Mouse (Mus musculus): ENCODE results near the gene Syne2. TPM values are rescaled to one million over a fixed set of nuclear protein-coding genes. Genes with fewer than 3 reads are reported as not detected.

Gene Syne2
- polyA plus RNA-seq, 1 experiment: 82.0 TPM

DNA sequence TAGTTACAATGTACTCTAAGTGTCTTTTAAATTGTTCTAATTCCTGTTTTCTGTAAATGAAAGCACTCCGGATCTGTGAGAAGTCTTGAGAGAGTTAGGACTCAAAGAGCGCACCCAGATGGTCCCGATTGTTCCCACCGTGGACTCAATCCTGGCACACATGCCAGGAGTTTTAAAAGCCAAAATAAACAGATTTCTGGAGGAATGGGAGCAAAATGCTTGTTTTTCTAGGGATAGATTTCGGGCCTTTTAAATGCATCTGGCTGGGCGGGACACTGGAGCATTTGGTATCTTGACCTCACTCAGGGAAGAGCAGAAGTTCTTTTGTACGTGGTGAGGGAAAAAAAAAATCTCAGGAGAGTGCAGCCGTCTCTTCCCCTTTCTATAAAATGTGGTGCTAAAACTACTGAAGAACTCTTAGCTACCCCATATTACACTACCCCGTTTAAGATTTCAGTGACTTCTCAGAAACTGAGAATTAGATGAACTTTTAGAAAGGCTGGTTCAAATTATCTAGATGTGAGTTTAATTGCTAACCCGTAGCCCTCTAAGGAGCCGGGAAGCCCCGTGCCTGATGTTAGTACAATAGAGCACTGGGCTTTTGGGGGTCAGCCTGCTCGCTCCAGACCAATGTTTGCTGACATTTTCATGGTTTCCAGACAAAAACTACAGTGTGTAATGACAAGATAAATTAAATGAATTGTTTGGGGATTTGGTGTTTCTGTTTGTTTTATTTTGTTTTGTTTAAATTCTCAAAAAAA, 255.3 kb downstream of the Syne2 start:
- no peak for DNase-seq
- Histone ChIP-seq H3K4me3 (replicated peaks; ENCODE audit: extremely low read depth, low read depth, low read length) (peak overlapping the region; percentile 25), H3K4me1 (ENCODE audit: control insufficient read depth, insufficient read depth, low read length) (no peaks in the 10 kb centered on the region)
- 55% methylated on average over 13 of the region's 13 CpGs for WGBS
- TF ChIP-seq CTCF (IDR thresholded peaks at IDR 0.05; ENCODE audit: insufficient read depth, low read length) (no peak), POLR2A (IDR thresholded peaks at IDR 0.05; ENCODE audit: borderline replicate concordance, extremely low read depth, low read depth, low read length) (no peak)

DNA sequence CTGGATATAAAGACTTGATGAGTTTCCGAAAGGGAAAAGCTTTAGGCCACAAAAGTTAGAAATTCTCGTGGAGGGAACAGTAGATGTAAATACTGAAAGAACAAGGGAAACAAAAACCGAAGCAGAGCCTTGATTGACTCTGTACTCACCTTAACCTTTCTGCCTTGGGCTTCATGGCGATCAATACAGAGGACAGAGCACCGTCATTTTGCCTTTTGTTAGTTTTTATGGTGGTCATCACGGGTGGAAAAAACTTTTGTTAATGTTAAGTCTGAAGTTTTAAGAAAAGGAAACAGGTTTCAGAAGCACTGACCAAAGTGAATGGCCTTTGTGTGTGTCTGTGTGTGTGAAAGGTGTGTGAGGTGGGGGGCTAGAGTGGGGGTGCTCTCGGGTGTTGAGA, 256.0 kb downstream of the Syne2 start:
- 75% methylated on average over 7 of the region's 7 CpGs for WGBS
- DNase-seq: no peak
- Histone ChIP-seq H3K4me3 (replicated peaks; ENCODE audit: extremely low read depth, low read depth, low read length) (no peak overlapping the region), H3K4me1 (ENCODE audit: control insufficient read depth, insufficient read depth, low read length) (no peaks in the 10 kb centered on the region)
- TF ChIP-seq POLR2A (IDR thresholded peaks at IDR 0.05; ENCODE audit: borderline replicate concordance, extremely low read depth, low read depth, low read length) (no peak), CTCF (IDR thresholded peaks at IDR 0.05; ENCODE audit: insufficient read depth, low read length) (no peak)

DNA sequence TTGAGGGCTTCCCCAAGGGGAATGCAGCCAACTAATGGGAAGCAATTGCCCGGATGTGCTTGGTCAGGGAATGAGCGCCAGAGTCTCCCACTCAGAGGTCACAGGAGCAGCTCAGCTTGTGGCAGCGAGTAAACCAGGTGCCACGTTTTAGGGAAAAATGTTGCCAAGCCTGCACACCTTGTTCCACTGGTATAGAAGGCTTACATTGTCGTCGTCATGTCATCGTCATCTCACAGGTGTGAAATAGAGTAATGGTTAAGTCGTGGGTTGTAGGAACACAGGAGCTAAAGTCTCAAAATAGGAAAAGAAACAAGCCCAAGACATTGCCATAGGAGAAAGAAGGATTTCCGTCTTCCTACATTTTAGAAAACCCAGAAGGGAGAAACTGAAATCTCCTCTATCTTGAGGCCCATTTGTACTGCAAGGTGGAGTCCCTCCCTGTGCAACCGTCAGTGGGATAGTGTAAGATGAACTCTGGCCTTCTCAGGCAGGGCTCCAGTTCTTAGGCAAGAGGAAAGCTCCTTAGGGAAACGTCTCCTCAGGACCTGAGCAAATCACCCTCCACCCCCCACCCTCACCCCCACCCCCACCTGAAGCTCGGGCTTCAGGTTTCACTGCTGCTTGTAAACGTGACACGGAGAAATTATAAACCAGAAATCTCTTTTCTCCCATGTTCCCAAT, 263.1 kb downstream of the Syne2 start:
- 47% methylated on average over 14 of the region's 14 CpGs for WGBS
- no peak for TF ChIP-seq POLR2A (IDR thresholded peaks at IDR 0.05; ENCODE audit: borderline replicate concordance, extremely low read depth, low read depth, low read length)
- no peak for TF ChIP-seq CTCF (IDR thresholded peaks at IDR 0.05; ENCODE audit: insufficient read depth, low read length)
- no peak overlapping the region for H3K4me3 ChIP-seq (replicated peaks; ENCODE audit: extremely low read depth, low read depth, low read length)
- H3K4me1 ChIP-seq (ENCODE audit: control insufficient read depth, insufficient read depth, low read length): no peaks in the 10 kb centered on the region
- no peak for DNase-seq

DNA sequence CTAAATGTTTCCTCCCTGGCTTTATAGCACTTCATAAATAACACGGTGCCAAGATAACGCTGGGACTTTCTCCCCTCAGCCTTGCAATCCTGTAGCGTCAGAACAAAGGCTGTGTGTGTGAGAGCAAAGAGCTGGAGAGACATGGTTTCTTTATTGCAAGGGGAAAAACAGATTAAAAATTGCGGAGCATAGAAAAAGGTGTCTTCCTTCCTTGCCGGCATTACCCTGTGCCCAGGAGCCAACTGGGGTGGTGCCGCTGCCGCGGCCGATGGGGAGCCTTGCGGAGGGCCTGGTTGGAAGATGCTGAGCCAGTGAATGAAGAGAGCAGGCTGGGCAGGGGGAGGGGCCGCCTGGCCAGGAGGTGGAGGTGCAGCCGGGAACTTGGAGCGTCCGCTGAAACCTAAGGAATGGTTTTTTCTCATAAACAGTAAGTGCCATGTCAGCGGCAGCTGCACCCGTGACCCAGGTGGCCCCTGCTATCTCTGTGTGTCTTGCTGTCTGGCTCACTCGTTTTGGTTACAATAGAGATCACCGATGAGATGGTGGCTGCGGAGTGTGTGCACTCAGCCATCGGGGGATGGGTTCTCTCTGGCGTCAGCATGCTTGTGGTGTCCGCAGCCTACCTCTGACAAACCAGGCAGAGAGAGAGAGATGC, 263.8 kb downstream of the Syne2 start:
- DNase-seq: no peak
- H3K4me3 ChIP-seq (replicated peaks; ENCODE audit: extremely low read depth, low read depth, low read length): no peak overlapping the region
- TF ChIP-seq CTCF (IDR thresholded peaks at IDR 0.05; ENCODE audit: insufficient read depth, low read length): no peak
- no peak for TF ChIP-seq POLR2A (IDR thresholded peaks at IDR 0.05; ENCODE audit: borderline replicate concordance, extremely low read depth, low read depth, low read length)
- H3K4me1 ChIP-seq (ENCODE audit: control insufficient read depth, insufficient read depth, low read length): no peaks in the 10 kb centered on the region
- 45% methylated on average over 22 of the region's 22 CpGs for WGBS

DNA sequence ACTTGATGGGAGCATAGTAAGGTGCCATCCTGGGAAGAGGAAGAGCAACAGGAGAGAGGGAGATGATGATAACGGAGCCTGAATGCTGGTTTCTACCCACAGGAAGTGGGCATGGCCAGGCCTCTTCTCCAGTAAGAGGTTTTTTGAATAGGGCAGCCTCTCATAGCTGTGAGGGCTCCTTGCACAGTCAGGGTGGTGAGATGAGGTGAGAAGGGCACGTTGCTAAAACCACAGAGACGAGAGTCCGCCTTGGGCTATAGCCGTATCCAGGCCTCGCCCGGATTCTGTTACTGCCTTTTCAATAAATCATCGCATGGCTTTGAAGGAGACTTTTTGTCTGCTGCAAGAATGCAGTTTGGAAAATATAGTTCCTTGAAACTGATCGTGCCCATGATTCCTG, 267.1 kb downstream of the Syne2 start:
- no peak overlapping the region for H3K4me3 ChIP-seq (replicated peaks; ENCODE audit: extremely low read depth, low read depth, low read length)
- no peak for DNase-seq
- TF ChIP-seq CTCF (IDR thresholded peaks at IDR 0.05; ENCODE audit: insufficient read depth, low read length): no peak
- TF ChIP-seq POLR2A (IDR thresholded peaks at IDR 0.05; ENCODE audit: borderline replicate concordance, extremely low read depth, low read depth, low read length): no peak
- WGBS: 61% methylated on average over 9 of the region's 9 CpGs
- H3K4me1 ChIP-seq (ENCODE audit: control insufficient read depth, insufficient read depth, low read length): no peaks in the 10 kb centered on the region; the same call in 1 of the 2 replicates

DNA sequence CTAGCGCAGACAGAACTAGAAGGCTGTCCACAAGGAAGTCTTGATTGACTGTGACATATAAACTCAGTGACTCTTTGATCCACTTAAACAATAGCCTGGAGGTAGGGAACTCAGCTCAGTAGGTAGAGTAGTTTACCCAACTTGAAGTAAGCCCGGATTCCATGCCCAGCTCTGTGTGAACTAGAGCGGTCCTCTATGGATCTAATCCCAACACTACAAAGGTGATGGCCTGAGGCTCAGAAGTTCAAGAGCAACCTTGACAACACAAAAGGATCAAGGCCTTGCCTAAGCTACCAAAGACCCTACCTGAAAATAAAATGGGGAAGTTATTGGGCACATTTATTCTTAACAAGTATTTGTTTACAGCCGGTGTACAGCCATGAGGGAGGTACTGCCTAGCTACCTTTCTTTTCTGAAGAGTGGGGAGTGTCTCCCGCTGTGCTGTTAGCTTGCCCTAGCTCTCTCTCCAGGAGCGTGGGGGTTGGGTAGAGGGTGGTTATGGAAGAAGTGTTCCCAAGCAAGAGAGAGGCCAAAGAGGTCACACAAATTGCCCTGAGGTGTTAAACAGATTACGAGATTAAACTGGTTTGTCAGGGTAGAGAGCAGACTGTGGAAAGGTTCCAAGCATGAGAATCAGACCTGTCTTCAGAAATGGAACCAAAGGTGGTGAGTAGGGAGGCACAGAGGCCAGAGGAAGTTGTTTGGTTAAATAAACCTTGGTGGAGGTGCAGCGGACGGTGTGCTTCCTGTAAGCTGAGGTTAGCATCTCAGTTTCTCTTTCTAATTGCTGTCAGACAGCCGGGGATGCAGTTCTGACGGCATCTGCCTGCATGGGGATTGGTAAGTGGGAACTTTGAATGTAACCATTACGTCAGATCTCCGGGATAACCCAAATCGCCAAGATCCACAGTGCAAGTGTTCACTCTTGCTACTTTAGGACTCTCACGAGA, 268.3 kb downstream of the Syne2 start:
- no peak for DNase-seq
- Histone ChIP-seq H3K4me3 (replicated peaks; ENCODE audit: extremely low read depth, low read depth, low read length) (no peak overlapping the region), H3K4me1 (ENCODE audit: control insufficient read depth, insufficient read depth, low read length) (no peaks in the 10 kb centered on the region; the same call in 1 of the 2 replicates)
- TF ChIP-seq CTCF (IDR thresholded peaks at IDR 0.05; ENCODE audit: insufficient read depth, low read length) (no peak), POLR2A (IDR thresholded peaks at IDR 0.05; ENCODE audit: borderline replicate concordance, extremely low read depth, low read depth, low read length) (no peak)
- WGBS: 64% methylated on average over 15 of the region's 15 CpGs

DNA sequence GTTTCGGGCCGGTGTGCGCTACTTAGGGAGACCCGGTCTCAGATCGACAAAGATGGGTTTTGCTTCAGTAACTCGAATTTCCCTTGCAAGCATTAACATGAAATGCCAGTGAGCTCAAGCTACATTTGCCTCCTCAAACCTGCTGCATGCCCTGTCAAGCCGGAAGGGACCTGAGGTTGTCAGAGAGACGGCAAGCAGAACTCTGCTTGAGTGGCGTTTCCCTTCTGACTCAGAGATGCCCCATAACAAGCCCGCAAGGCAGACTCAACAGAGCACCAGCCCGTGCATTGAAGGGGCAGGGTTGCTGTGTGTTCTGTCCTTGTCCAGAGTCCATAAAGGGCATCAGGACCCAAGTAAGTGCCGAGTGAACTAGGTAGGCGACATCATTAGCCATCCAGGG, 269.1 kb downstream of the Syne2 start:
- DNase-seq: no peak
- no peak overlapping the region for H3K4me3 ChIP-seq (replicated peaks; ENCODE audit: extremely low read depth, low read depth, low read length)
- no peaks in the 10 kb centered on the region; the same call in 1 of the 2 replicates for H3K4me1 ChIP-seq (ENCODE audit: control insufficient read depth, insufficient read depth, low read length)
- 79% methylated on average over 13 of the region's 13 CpGs for WGBS
- no peak for TF ChIP-seq CTCF (IDR thresholded peaks at IDR 0.05; ENCODE audit: insufficient read depth, low read length)
- TF ChIP-seq POLR2A (IDR thresholded peaks at IDR 0.05; ENCODE audit: borderline replicate concordance, extremely low read depth, low read depth, low read length): no peak

DNA sequence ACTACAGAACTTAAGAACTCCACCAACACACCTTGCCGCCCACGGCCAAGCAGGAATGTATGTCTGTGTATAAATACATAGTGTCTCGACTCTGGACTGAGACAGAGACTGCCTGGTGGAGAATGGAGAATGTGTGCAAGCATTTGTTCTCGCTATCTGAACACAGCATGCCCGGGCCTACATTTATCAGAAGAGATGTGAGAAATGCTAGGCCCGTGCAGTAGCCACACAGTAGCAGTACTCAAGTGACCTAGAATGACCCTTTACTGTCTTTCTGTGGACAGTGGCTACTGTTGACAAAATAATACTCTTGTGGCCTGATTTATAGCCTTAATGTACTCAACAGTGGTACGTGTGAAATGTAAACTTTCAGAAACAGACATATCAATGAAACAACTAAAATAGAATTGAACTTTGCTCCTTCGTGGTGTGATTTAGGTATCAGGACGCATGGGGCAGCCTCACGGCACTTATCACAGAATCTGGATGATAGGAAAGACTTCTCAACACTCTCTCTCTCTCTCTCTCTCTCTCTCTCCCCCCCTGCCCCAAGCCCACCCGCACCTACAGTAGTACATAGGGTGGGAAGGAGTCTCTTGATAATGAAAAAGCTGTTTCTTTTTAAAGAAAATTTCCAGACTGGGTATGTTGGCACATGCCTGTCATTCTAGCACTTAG, 275.0 kb downstream of the Syne2 start:
- DNase-seq: no peak
- Histone ChIP-seq H3K4me1 (ENCODE audit: control insufficient read depth, insufficient read depth, low read length) (no peaks in the 10 kb centered on the region), H3K4me3 (replicated peaks; ENCODE audit: extremely low read depth, low read depth, low read length) (no peak overlapping the region)
- 75% methylated on average over 11 of the region's 11 CpGs for WGBS
- no peak for TF ChIP-seq CTCF (IDR thresholded peaks at IDR 0.05; ENCODE audit: insufficient read depth, low read length)
- TF ChIP-seq POLR2A (IDR thresholded peaks at IDR 0.05; ENCODE audit: borderline replicate concordance, extremely low read depth, low read depth, low read length): no peak
